Comparison of ENCODE assay signal across 28 mouse cellular contexts in genomic region chr9:68934238-68934637, GRCm38 (mm10).
A peak's percentile ranks its signal among the peaks of the same experiment; 100 is the strongest.
DNase-seq lines count a peak whose midpoint lies in the region; ATAC-seq and TF ChIP-seq lines count a peak whose summit lies in the region.
"Had no signal": no experiment of that assay in that cellular context is flagged by ENCODE, and none has a peak within 500 bp of the region (broad histone marks: within the 10 kb centered on the region; RNA-seq: fewer than 3 reads in every experiment).

No protein-coding gene starts in this region.

- no peak overlapping the region for H3K4me2 ChIP-seq in forebrain, postnatal 0 days (ENCODE audit: low read depth)
- no peak overlapping the region for H3K4me2 ChIP-seq in forebrain, embryonic 16.5 days (ENCODE audit: low read length)
- H3K4me2 ChIP-seq in hindbrain, embryonic 13.5 days: no peak overlapping the region
- H3K4me2 ChIP-seq in hindbrain, embryonic 11.5 days (replicated peaks; ENCODE audit: low read depth, low read length): no peak overlapping the region
- H3K4me2 ChIP-seq: forebrain, embryonic 15.5 days; heart, embryonic 15.5 days; hindbrain, embryonic 14.5 days had no signal

- no peak overlapping the region for H3K27ac ChIP-seq in forebrain, postnatal 0 days (ENCODE audit: low read depth, low read length)
- no peak overlapping the region for H3K27ac ChIP-seq in forebrain, embryonic 16.5 days (ENCODE audit: low read length)
- peak overlapping the region; percentile 16 for H3K27ac ChIP-seq in heart, adult 2 months
- H3K27ac ChIP-seq in hindbrain, embryonic 13.5 days: 0 out of 2 replicates have a peak overlapping the region, but pooled peaks have one; percentile 24
- H3K27ac ChIP-seq in hindbrain, embryonic 11.5 days (ENCODE audit: low read depth, low read length): no peak overlapping the region
- H3K27ac ChIP-seq: forebrain, embryonic 10.5 days; forebrain, embryonic 15.5 days; gastrocnemius, adult 2 months; heart, embryonic 15.5 days; hindbrain, embryonic 14.5 days; hindbrain, postnatal 0 days; kidney, postnatal 0 days had no signal

- no peak for TF ChIP-seq CTCF in forebrain, postnatal 0 days (IDR thresholded peaks at IDR 0.05; ENCODE audit: low read depth)
- TF ChIP-seq CTCF in heart, adult 2 months (IDR thresholded peaks at IDR 0.05): no peak

- H3K4me3 ChIP-seq in forebrain, postnatal 0 days (ENCODE audit: low read depth, low read length): no peak overlapping the region
- H3K4me3 ChIP-seq in forebrain, embryonic 16.5 days (replicated peaks; ENCODE audit: low read length): no peak overlapping the region
- no peak overlapping the region for H3K4me3 ChIP-seq in heart, adult 2 months
- no peak overlapping the region for H3K4me3 ChIP-seq in hindbrain, embryonic 13.5 days
- H3K4me3 ChIP-seq in hindbrain, embryonic 11.5 days (ENCODE audit: low read depth, low read length): no peak overlapping the region
- H3K4me3 ChIP-seq: forebrain, embryonic 10.5 days; forebrain, embryonic 15.5 days; gastrocnemius, adult 2 months; heart, embryonic 15.5 days had no signal

- TF ChIP-seq POLR2A in heart, adult 2 months (IDR thresholded peaks at IDR 0.05; ENCODE audit: insufficient read depth, low read depth, low read length): no peak

- TF ChIP-seq EP300 in heart, adult 2 months (IDR thresholded peaks at IDR 0.05; ENCODE audit: insufficient read depth, low read depth, low read length): peak; percentile 53; the same call in 1 of the 2 replicates

- WGBS in forebrain, postnatal 0 days: 41% methylated on average over 4 of the region's 4 CpGs
- 60% methylated on average over 4 of the region's 4 CpGs for WGBS in forebrain, embryonic 16.5 days
- 49% methylated on average over 4 of the region's 4 CpGs for WGBS in heart, adult 2 months
- 59% methylated on average over 4 of the region's 4 CpGs for WGBS in hindbrain, embryonic 13.5 days
- 79% methylated on average over 4 of the region's 4 CpGs for WGBS in hindbrain, embryonic 11.5 days

- intact Hi-C loops in heart, adult 2 months (cut with DNase I): no loop called here
- intact Hi-C loops in heart, postnatal 25 days (cut with DNase I): no loop called here
- intact Hi-C loops in heart, postnatal 36 days (cut with DNase I): no loop called here

- H3K4me1 ChIP-seq in forebrain, postnatal 0 days (ENCODE audit: insufficient read depth): no peaks in the 10 kb centered on the region
- H3K4me1 ChIP-seq in forebrain, embryonic 16.5 days (replicated peaks; ENCODE audit: control insufficient read depth, insufficient read depth, low read length): 0 out of 2 replicates have a peak, but pooled peaks cover 4% of the 10 kb centered on the region
- H3K4me1 ChIP-seq in heart, adult 2 months (ENCODE audit: control insufficient read depth, insufficient read depth, low read length): peaks cover 5% of the 10 kb centered on the region
- peaks cover 9% of the 10 kb centered on the region for H3K4me1 ChIP-seq in hindbrain, embryonic 13.5 days (replicated peaks)
- H3K4me1 ChIP-seq in hindbrain, embryonic 11.5 days (replicated peaks; ENCODE audit: control insufficient read depth, insufficient read depth, low read length): no peaks in the 10 kb centered on the region
- H3K4me1 ChIP-seq: heart, embryonic 15.5 days had no signal

- H3K79me2 ChIP-seq in heart, adult 2 months (replicated peaks; ENCODE audit: control insufficient read depth, insufficient read depth, low read length): no peaks in the 10 kb centered on the region

- DNase-seq in forebrain, postnatal 0 days: peak; percentile 10
- peak in 1 of 2 experiments; percentile 50 for DNase-seq in heart, adult 2 months
- no peak for DNase-seq in heart, postnatal 25 days (ENCODE audit: low spot score)
- DNase-seq in hindbrain, embryonic 11.5 days (ENCODE audit: low spot score): no peak
- DNase-seq in heart, postnatal 36 days: peak; percentile 48 to 50
- DNase-seq in cerebellum, adult 8-10 months: no peak
- DNase-seq: adrenal gland, postnatal 10 days; adrenal gland, postnatal 36 days; B cell, adult 2 months; cerebellum, adult 11-12 months; cerebellum, adult 9-10 months; cerebellum, postnatal 14 days; gastrocnemius, adult 2 months; gastrocnemius, postnatal 14 days; kidney, adult 2 months had no signal

- no peaks in the 10 kb centered on the region for H3K36me3 ChIP-seq in forebrain, postnatal 0 days (ENCODE audit: insufficient read depth)
- no peaks in the 10 kb centered on the region for H3K36me3 ChIP-seq in forebrain, embryonic 16.5 days (ENCODE audit: control insufficient read depth, insufficient read depth)
- H3K36me3 ChIP-seq in heart, adult 2 months (ENCODE audit: control insufficient read depth, insufficient read depth, low read length): no peaks in the 10 kb centered on the region; the same call in none of the 2 replicates
- no peaks in the 10 kb centered on the region for H3K36me3 ChIP-seq in hindbrain, embryonic 13.5 days
- H3K36me3 ChIP-seq in hindbrain, embryonic 11.5 days (ENCODE audit: control insufficient read depth, insufficient read depth, low read length): no peaks in the 10 kb centered on the region
- H3K36me3 ChIP-seq: forebrain, embryonic 10.5 days; forebrain, embryonic 15.5 days; G1E; heart, embryonic 15.5 days had no signal

- no peak overlapping the region for H3K9ac ChIP-seq in forebrain, postnatal 0 days
- no peak overlapping the region for H3K9ac ChIP-seq in forebrain, embryonic 16.5 days (replicated peaks; ENCODE audit: low read depth, low read length)
- H3K9ac ChIP-seq in heart, adult 2 months (ENCODE audit: low read depth, low read length): no peak overlapping the region
- H3K9ac ChIP-seq in hindbrain, embryonic 13.5 days: no peak overlapping the region
- no peak overlapping the region for H3K9ac ChIP-seq in hindbrain, embryonic 11.5 days (ENCODE audit: low read depth, low read length)
- H3K9ac ChIP-seq: forebrain, embryonic 15.5 days; heart, embryonic 15.5 days; hindbrain, embryonic 14.5 days had no signal

- no peaks in the 10 kb centered on the region for H3K27me3 ChIP-seq in forebrain, postnatal 0 days (ENCODE audit: insufficient read depth, low read length)
- H3K27me3 ChIP-seq in forebrain, embryonic 16.5 days (replicated peaks; ENCODE audit: control insufficient read depth, insufficient read depth, low read length): no peaks in the 10 kb centered on the region
- H3K27me3 ChIP-seq in heart, adult 2 months (ENCODE audit: control insufficient read depth, insufficient read depth, low read length): no peaks in the 10 kb centered on the region
- H3K27me3 ChIP-seq in hindbrain, embryonic 13.5 days: no peaks in the 10 kb centered on the region
- H3K27me3 ChIP-seq in hindbrain, embryonic 11.5 days (ENCODE audit: control insufficient read depth, insufficient read depth, low read length): no peaks in the 10 kb centered on the region
- H3K27me3 ChIP-seq: CH12.LX; forebrain, embryonic 15.5 days; heart, embryonic 15.5 days had no signal

- H3K9me3 ChIP-seq in forebrain, postnatal 0 days (ENCODE audit: low read length): no peaks in the 10 kb centered on the region
- H3K9me3 ChIP-seq in forebrain, embryonic 16.5 days (ENCODE audit: control insufficient read depth, low read length): no peaks in the 10 kb centered on the region
- no peaks in the 10 kb centered on the region for H3K9me3 ChIP-seq in hindbrain, embryonic 13.5 days
- H3K9me3 ChIP-seq in hindbrain, embryonic 11.5 days (ENCODE audit: control insufficient read depth, low read length): no peaks in the 10 kb centered on the region
- H3K9me3 ChIP-seq: forebrain, embryonic 10.5 days; forebrain, embryonic 15.5 days; heart, embryonic 15.5 days had no signal

- ATAC-seq in forebrain, postnatal 0 days: no peak; the same call in 1 of the 2 replicates
- no peak for ATAC-seq in forebrain, embryonic 16.5 days
- ATAC-seq in hindbrain, embryonic 13.5 days (ENCODE audit: low FRiP score): no peak
- no peak for ATAC-seq in hindbrain, embryonic 11.5 days (ENCODE audit: low FRiP score)
- ATAC-seq: forebrain, embryonic 15.5 days; hindbrain, postnatal 0 days; inflammation-experienced regulatory T-cells, adult 6 months; intestine, postnatal 0 days; Patski had no signal

Comparison
In these comparisons a context has a peak if more than half of its experiments do, and no peak if none do; other contexts are left out.
1. DNase-seq: peak in forebrain, postnatal 0 days (single experiment) and heart, postnatal 36 days (2 of 2); none in heart, postnatal 25 days (single experiment), hindbrain, embryonic 11.5 days (single experiment) and cerebellum, adult 8-10 months (single experiment).
2. H3K27ac ChIP-seq: peak in heart, adult 2 months (single experiment) and hindbrain, embryonic 13.5 days (single experiment); none in forebrain, postnatal 0 days (single experiment), forebrain, embryonic 16.5 days (single experiment) and hindbrain, embryonic 11.5 days (single experiment).